Mouse (Mus musculus) heart, adult 2 months (tissue): ENCODE results near the gene BC035044.

Source experiments
- EP300 ChIP-seq: fragments of 200-500 bp; IDR thresholded peaks from 2 replicates; pipeline ENCODE4 v1.6.1; 2011; ENCODE audit warnings: low read depth, low read length, control low read depth; ENCODE audit not compliant: insufficient read depth
- POLR2A ChIP-seq: fragments of 200-500 bp; IDR thresholded peaks from 2 replicates; pipeline ENCODE4 v1.6.1; 2011; ENCODE audit warnings: mild to moderate bottlenecking, low read depth, low read length, control low read depth; ENCODE audit not compliant: insufficient read depth

DNA sequence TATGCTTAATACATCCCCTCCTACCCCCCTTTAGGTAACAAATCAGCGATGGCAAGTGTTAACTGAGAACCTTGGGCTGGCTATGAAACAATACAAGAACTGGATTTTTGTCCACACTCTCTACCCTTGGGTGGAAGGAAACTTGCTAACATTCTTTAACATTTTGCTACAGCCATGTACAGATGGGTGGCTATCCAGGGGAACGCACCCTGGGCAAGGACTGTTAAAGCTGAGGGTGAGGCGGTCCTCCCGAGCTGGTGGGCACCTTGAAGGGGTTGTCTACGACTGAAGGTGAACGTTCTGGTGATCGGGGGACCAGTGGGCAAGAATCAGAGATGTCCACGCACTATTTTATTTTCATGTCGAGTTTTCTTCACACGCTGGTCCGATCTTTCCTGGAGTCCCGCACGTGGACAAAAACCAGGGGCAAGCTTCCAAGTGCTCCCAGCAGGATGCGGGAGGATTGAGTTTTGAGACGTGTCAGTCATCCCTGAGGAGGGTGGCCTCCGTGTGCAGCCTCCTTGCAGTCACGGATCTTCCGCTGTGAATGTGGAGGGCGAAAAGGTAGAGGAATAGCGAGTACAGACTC is 48.5 kb downstream of the BC035044 start:
- TF ChIP-seq POLR2A (no peak), EP300 (no peak)
